Mouse (Mus musculus): ENCODE measurements around the gene Chchd10. TPM values are rescaled to one million over a fixed set of nuclear protein-coding genes. Genes with fewer than 3 reads are reported as not detected.
A peak's percentile ranks its signal among the peaks of the same experiment; 100 is the strongest.
"Not testable (repeated sequence)": the region's sequence is repeated elsewhere in the genome, so short reads cannot be mapped to it uniquely, and the experiment has no call there.

Gene Chchd10
- total RNA-seq (2017): 39.6 and 50.1 TPM in 2 replicates

GRCm38 (mm10) chr10:75932891-75933290 lies at the start of gene Chchd10:
Gene Chchd10 (plus strand): TSS chr10:75933130.
- ATAC-seq (replicated peaks; ENCODE audit: low read depth, poor library complexity, severe bottlenecking): no peak

GRCm38 (mm10) chr10:75883232-75883552 lies 49.7 kb upstream of the Chchd10 start:
- peak; percentile 86 for ATAC-seq (replicated peaks; ENCODE audit: low read depth, poor library complexity, severe bottlenecking)

GRCm38 (mm10) chr10:75884742-75885141 lies 48.2 kb upstream of the Chchd10 start:
- no peak for ATAC-seq (replicated peaks; ENCODE audit: low read depth, poor library complexity, severe bottlenecking)

GRCm38 (mm10) chr10:75887504-75887903 lies 45.4 kb upstream of the Chchd10 start:
- not testable (repeated sequence) for ATAC-seq (replicated peaks; ENCODE audit: low read depth, poor library complexity, severe bottlenecking)

- ATAC-seq (replicated peaks; ENCODE audit: low read depth, poor library complexity, severe bottlenecking): no peak
These were observed 43.4 kb upstream of the Chchd10 start for GRCm38 (mm10) chr10:75889406-75890153.

GRCm38 (mm10) chr10:75893089-75893750 lies 39.7 kb upstream of the Chchd10 start, which contains the start of gene Derl3:
Gene Derl3 (plus strand): TSS chr10:75893413.
- ATAC-seq (replicated peaks; ENCODE audit: low read depth, poor library complexity, severe bottlenecking): peak; percentile 98

GRCm38 (mm10) chr10:75894601-75895000 lies 38.3 kb upstream of the Chchd10 start:
- ATAC-seq (replicated peaks; ENCODE audit: low read depth, poor library complexity, severe bottlenecking): no peak

- no peak for ATAC-seq (replicated peaks; ENCODE audit: low read depth, poor library complexity, severe bottlenecking)
These were observed 37.2 kb upstream of the Chchd10 start for GRCm38 (mm10) chr10:75895730-75896129.

GRCm38 (mm10) chr10:75896208-75896607 lies 36.7 kb upstream of the Chchd10 start:
- no peak for ATAC-seq (replicated peaks; ENCODE audit: low read depth, poor library complexity, severe bottlenecking)

- ATAC-seq (replicated peaks; ENCODE audit: low read depth, poor library complexity, severe bottlenecking): no peak
These were observed 35.6 kb upstream of the Chchd10 start for GRCm38 (mm10) chr10:75897373-75897772.

GRCm38 (mm10) chr10:75898039-75898564 lies 34.8 kb upstream of the Chchd10 start:
- no peak for ATAC-seq (replicated peaks; ENCODE audit: low read depth, poor library complexity, severe bottlenecking)

- no peak for ATAC-seq (replicated peaks; ENCODE audit: low read depth, poor library complexity, severe bottlenecking)
These were observed 34.1 kb upstream of the Chchd10 start for GRCm38 (mm10) chr10:75898846-75899245.

- no peak for ATAC-seq (replicated peaks; ENCODE audit: low read depth, poor library complexity, severe bottlenecking)
These were observed 28.5 kb upstream of the Chchd10 start for GRCm38 (mm10) chr10:75904391-75904790.

GRCm38 (mm10) chr10:75906882-75907281 lies 26.0 kb upstream of the Chchd10 start:
- no peak for ATAC-seq (replicated peaks; ENCODE audit: low read depth, poor library complexity, severe bottlenecking)

GRCm38 (mm10) chr10:75910698-75911097 lies 22.2 kb upstream of the Chchd10 start:
- no peak for ATAC-seq (replicated peaks; ENCODE audit: low read depth, poor library complexity, severe bottlenecking)

GRCm38 (mm10) chr10:75913013-75913589 lies 19.8 kb upstream of the Chchd10 start:
- ATAC-seq (replicated peaks; ENCODE audit: low read depth, poor library complexity, severe bottlenecking): no peak

- no peak for ATAC-seq (replicated peaks; ENCODE audit: low read depth, poor library complexity, severe bottlenecking)
These were observed 17.4 kb upstream of the Chchd10 start for GRCm38 (mm10) chr10:75915557-75915956.

- ATAC-seq (replicated peaks; ENCODE audit: low read depth, poor library complexity, severe bottlenecking): no peak
These were observed 16.1 kb upstream of the Chchd10 start for GRCm38 (mm10) chr10:75916840-75917239.

GRCm38 (mm10) chr10:75919026-75919425 lies 13.9 kb upstream of the Chchd10 start:
- no peak for ATAC-seq (replicated peaks; ENCODE audit: low read depth, poor library complexity, severe bottlenecking)

- peak; percentile 81 for ATAC-seq (replicated peaks; ENCODE audit: low read depth, poor library complexity, severe bottlenecking)
These were observed 11.8 kb upstream of the Chchd10 start, which contains the start of gene Smarcb1 for GRCm38 (mm10) chr10:75921026-75921725. Gene Smarcb1 (minus strand): TSS chr10:75921617.
